Mouse (Mus musculus): ENCODE measurements around the gene Oaz2. TPM values are rescaled to one million over a fixed set of nuclear protein-coding genes. Genes with fewer than 3 reads are reported as not detected.

Gene Oaz2
- 210 and 223 TPM in 2 replicates for polyA plus RNA-seq (2014; fragmentation: Nextera tagmentation; extraction: Ambion mirVana)

DNA sequence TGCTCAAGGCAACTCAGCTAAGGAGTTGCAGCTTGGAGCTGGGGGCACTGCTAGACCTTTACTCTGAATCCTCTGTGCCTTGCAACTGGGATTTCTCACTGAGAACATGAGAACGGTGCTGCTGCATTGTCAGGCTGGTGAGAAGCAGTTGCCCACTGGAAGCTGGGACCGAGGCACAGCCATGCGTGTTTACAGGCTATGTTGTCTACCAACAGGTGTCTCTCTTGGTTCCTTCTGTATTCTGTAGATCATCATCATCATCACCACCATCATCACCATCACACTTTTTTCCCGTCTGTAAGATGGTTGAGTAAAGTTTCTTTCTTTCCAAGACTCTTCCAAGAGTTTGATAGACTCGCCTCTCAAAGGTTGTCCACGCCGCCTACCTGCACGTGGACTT, at the start of gene Oaz2:
TSS of gene Oaz2 (plus strand) at position 301 of the 400 bp plus-strand sequence.
- peaks cover 10 to 15% of the 10 kb centered on the region in 2 experiments for H3K4me1 ChIP-seq (ENCODE audit: control insufficient read depth in 2 of 2, insufficient read depth in 2 of 2, low read length in 2 of 2)
- H3K9ac ChIP-seq (ENCODE audit: low read length) = no peak within 1 kb of the TSS
- ATAC-seq (ENCODE audit: insufficient number of reproducible peaks, insufficient read depth, low FRiP score, low read depth) = no peak
- H3K4me3 ChIP-seq (ENCODE audit: control insufficient read depth in 1 of 2, insufficient read depth in 1 of 2, low read depth in 1 of 2, low read length in 2 of 2) = no peak within 1 kb of the TSS
- H3K36me3 ChIP-seq (ENCODE audit: control insufficient read depth, insufficient read depth, low read length) = no peaks in the 10 kb centered on the region
- no peak within 1 kb of the TSS for H3K4me2 ChIP-seq (ENCODE audit: low read length)
- H3K27me3 ChIP-seq (ENCODE audit: control insufficient read depth, insufficient read depth, low read length) = no peaks in the 10 kb centered on the region
- H3K27ac ChIP-seq (replicated peaks in 1 of 2; ENCODE audit: control insufficient read depth in 1 of 2, insufficient read depth in 1 of 2, low read depth in 2 of 2, low read length in 2 of 2) = no peak within 1 kb of the TSS
- no peaks in the 10 kb centered on the region for H3K9me3 ChIP-seq (ENCODE audit: control insufficient read depth, low read length)
- WGBS = 92% methylated on average over 8 of the region's 8 CpGs

- WGBS = 63% methylated on average over 3 of the region's 3 CpGs
- no peak overlapping the region for H3K9ac ChIP-seq (ENCODE audit: low read length)
- no peak overlapping the region for H3K4me3 ChIP-seq (ENCODE audit: control insufficient read depth in 1 of 2, insufficient read depth in 1 of 2, low read depth in 1 of 2, low read length in 2 of 2)
- no peak overlapping the region for H3K27ac ChIP-seq (replicated peaks in 1 of 2; ENCODE audit: control insufficient read depth in 1 of 2, insufficient read depth in 1 of 2, low read depth in 2 of 2, low read length in 2 of 2)
- no peaks in the 10 kb centered on the region for H3K4me1 ChIP-seq (ENCODE audit: control insufficient read depth in 2 of 2, insufficient read depth in 2 of 2, low read length in 2 of 2)
- H3K36me3 ChIP-seq (ENCODE audit: control insufficient read depth, insufficient read depth, low read length) = no peaks in the 10 kb centered on the region
- no peaks in the 10 kb centered on the region for H3K27me3 ChIP-seq (ENCODE audit: control insufficient read depth, insufficient read depth, low read length)
- no peaks in the 10 kb centered on the region for H3K9me3 ChIP-seq (ENCODE audit: control insufficient read depth, low read length)
- ATAC-seq (ENCODE audit: insufficient number of reproducible peaks, insufficient read depth, low FRiP score, low read depth) = no peak
- H3K4me2 ChIP-seq (ENCODE audit: low read length) = no peak overlapping the region
Observed at GRCm38 (mm10) chr9:65619311-65619710, 48.5 kb upstream of the Oaz2 start.

- Histone ChIP-seq H3K36me3 (ENCODE audit: control insufficient read depth, insufficient read depth, low read length) (no peaks in the 10 kb centered on the region), H3K27ac (replicated peaks in 1 of 2; ENCODE audit: control insufficient read depth in 1 of 2, insufficient read depth in 1 of 2, low read depth in 2 of 2, low read length in 2 of 2) (no peak overlapping the region), H3K27me3 (ENCODE audit: control insufficient read depth, insufficient read depth, low read length) (no peaks in the 10 kb centered on the region), H3K4me1 (ENCODE audit: control insufficient read depth in 2 of 2, insufficient read depth in 2 of 2, low read length in 2 of 2) (no peaks in the 10 kb centered on the region), H3K4me3 (ENCODE audit: control insufficient read depth in 1 of 2, insufficient read depth in 1 of 2, low read depth in 1 of 2, low read length in 2 of 2) (no peak overlapping the region), H3K9me3 (ENCODE audit: control insufficient read depth, low read length) (no peaks in the 10 kb centered on the region), H3K4me2 (ENCODE audit: low read length) (no peak overlapping the region), H3K9ac (ENCODE audit: low read length) (no peak overlapping the region)
- no peak for ATAC-seq (ENCODE audit: insufficient number of reproducible peaks, insufficient read depth, low FRiP score, low read depth)
- 87% methylated on average over 4 of the region's 4 CpGs for WGBS
Observed at GRCm38 (mm10) chr9:65621196-65621595, 46.6 kb upstream of the Oaz2 start.

GRCm38 (mm10) chr9:65621666-65622065, 46.1 kb upstream of the Oaz2 start:
- H3K27me3 ChIP-seq (ENCODE audit: control insufficient read depth, insufficient read depth, low read length) = no peaks in the 10 kb centered on the region
- H3K27ac ChIP-seq (replicated peaks in 1 of 2; ENCODE audit: control insufficient read depth in 1 of 2, insufficient read depth in 1 of 2, low read depth in 2 of 2, low read length in 2 of 2) = no peak overlapping the region
- WGBS = 78% methylated on average over 2 of the region's 2 CpGs
- H3K4me3 ChIP-seq (ENCODE audit: control insufficient read depth in 1 of 2, insufficient read depth in 1 of 2, low read depth in 1 of 2, low read length in 2 of 2) = no peak overlapping the region
- H3K4me2 ChIP-seq (ENCODE audit: low read length) = no peak overlapping the region
- H3K9me3 ChIP-seq (ENCODE audit: control insufficient read depth, low read length) = no peaks in the 10 kb centered on the region
- H3K4me1 ChIP-seq (ENCODE audit: control insufficient read depth in 2 of 2, insufficient read depth in 2 of 2, low read length in 2 of 2) = no peaks in the 10 kb centered on the region
- no peaks in the 10 kb centered on the region for H3K36me3 ChIP-seq (ENCODE audit: control insufficient read depth, insufficient read depth, low read length)
- no peak overlapping the region for H3K9ac ChIP-seq (ENCODE audit: low read length)
- no peak for ATAC-seq (ENCODE audit: insufficient number of reproducible peaks, insufficient read depth, low FRiP score, low read depth)

- Histone ChIP-seq H3K9ac (ENCODE audit: low read length) (no peak overlapping the region), H3K27me3 (ENCODE audit: control insufficient read depth, insufficient read depth, low read length) (no peaks in the 10 kb centered on the region), H3K4me1 (ENCODE audit: control insufficient read depth in 2 of 2, insufficient read depth in 2 of 2, low read length in 2 of 2) (no peaks in the 10 kb centered on the region), H3K4me3 (ENCODE audit: control insufficient read depth in 1 of 2, insufficient read depth in 1 of 2, low read depth in 1 of 2, low read length in 2 of 2) (no peak overlapping the region), H3K9me3 (ENCODE audit: control insufficient read depth, low read length) (no peaks in the 10 kb centered on the region), H3K36me3 (ENCODE audit: control insufficient read depth, insufficient read depth, low read length) (no peaks in the 10 kb centered on the region), H3K27ac (replicated peaks in 1 of 2; ENCODE audit: control insufficient read depth in 1 of 2, insufficient read depth in 1 of 2, low read depth in 2 of 2, low read length in 2 of 2) (no peak overlapping the region), H3K4me2 (ENCODE audit: low read length) (no peak overlapping the region)
- 79% methylated on average over 5 of the region's 5 CpGs for WGBS
- no peak for ATAC-seq (ENCODE audit: insufficient number of reproducible peaks, insufficient read depth, low FRiP score, low read depth)
Observed at GRCm38 (mm10) chr9:65622826-65623225, 45.0 kb upstream of the Oaz2 start.

- Histone ChIP-seq H3K4me2 (ENCODE audit: low read length) (no peak overlapping the region), H3K9ac (ENCODE audit: low read length) (no peak overlapping the region), H3K27me3 (ENCODE audit: control insufficient read depth, insufficient read depth, low read length) (no peaks in the 10 kb centered on the region), H3K36me3 (ENCODE audit: control insufficient read depth, insufficient read depth, low read length) (no peaks in the 10 kb centered on the region), H3K4me1 (ENCODE audit: control insufficient read depth in 2 of 2, insufficient read depth in 2 of 2, low read length in 2 of 2) (peaks cover 2 to 5% of the 10 kb centered on the region in 2 experiments), H3K27ac (replicated peaks in 1 of 2; ENCODE audit: control insufficient read depth in 1 of 2, insufficient read depth in 1 of 2, low read depth in 2 of 2, low read length in 2 of 2) (no peak overlapping the region), H3K4me3 (ENCODE audit: control insufficient read depth in 1 of 2, insufficient read depth in 1 of 2, low read depth in 1 of 2, low read length in 2 of 2) (no peak overlapping the region), H3K9me3 (ENCODE audit: control insufficient read depth, low read length) (no peaks in the 10 kb centered on the region)
- no peak for ATAC-seq (ENCODE audit: insufficient number of reproducible peaks, insufficient read depth, low FRiP score, low read depth)
- 70% methylated on average over 2 of the region's 2 CpGs for WGBS
Observed at GRCm38 (mm10) chr9:65624266-65624665, 43.5 kb upstream of the Oaz2 start.

DNA sequence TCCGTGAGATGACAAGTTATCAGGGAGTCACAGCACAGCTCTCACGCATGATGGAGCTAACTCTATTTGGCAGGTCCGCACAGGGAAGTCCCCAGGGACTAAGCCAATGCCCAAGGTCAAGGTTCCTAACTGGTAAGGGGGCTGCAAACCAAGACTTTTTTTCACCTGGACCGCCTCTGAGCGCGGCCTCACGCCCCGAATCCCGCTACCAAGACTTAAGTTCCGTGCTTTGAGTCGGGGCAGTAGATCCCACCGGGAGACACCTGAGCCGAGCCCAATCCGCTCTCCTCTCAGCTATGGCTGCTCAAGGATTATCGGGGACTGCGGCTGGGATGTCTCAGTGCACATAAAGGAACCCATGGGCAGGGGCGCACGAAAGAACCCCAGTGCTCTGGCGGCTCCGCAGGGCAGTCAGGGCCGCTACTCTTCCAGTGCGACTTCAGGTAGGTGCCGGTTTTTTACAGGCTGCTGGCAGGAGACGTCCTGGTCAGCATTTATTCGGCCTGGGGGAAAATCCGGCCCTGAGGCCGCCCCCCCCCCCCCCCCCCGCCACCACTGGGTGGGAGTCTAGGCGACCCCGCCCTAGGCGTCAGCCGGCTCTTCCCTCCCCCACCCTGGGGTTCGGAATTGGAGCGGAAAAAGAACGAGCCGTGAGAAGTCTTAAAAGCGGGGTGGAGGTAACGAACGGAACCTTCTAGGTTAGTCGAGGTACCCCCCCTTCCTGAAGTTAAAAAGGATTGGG, 38.6 kb upstream of the Oaz2 start, which contains the start of gene Rbpms2:
TSS of gene Rbpms2 (plus strand) at position 624 of the 742 bp plus-strand sequence.
- Histone ChIP-seq H3K4me1 (ENCODE audit: control insufficient read depth in 2 of 2, insufficient read depth in 2 of 2, low read length in 2 of 2) (peaks cover 4 to 15% of the 10 kb centered on the region in 2 experiments), H3K4me2 (ENCODE audit: low read length) (peak within 1 kb of the TSS; percentile 80), H3K4me3 (ENCODE audit: control insufficient read depth in 1 of 2, insufficient read depth in 1 of 2, low read depth in 1 of 2, low read length in 2 of 2) (peak within 1 kb of the TSS; percentile 95 to 96), H3K36me3 (ENCODE audit: control insufficient read depth, insufficient read depth, low read length) (no peaks in the 10 kb centered on the region), H3K9ac (ENCODE audit: low read length) (peak within 1 kb of the TSS; percentile 99), H3K9me3 (ENCODE audit: control insufficient read depth, low read length) (no peaks in the 10 kb centered on the region), H3K27me3 (ENCODE audit: control insufficient read depth, insufficient read depth, low read length) (no peaks in the 10 kb centered on the region), H3K27ac (replicated peaks in 1 of 2; ENCODE audit: control insufficient read depth in 1 of 2, insufficient read depth in 1 of 2, low read depth in 2 of 2, low read length in 2 of 2) (peak within 1 kb of the TSS; percentile 94 to 96)
- 0 out of 2 replicates have a peak, but pooled peaks have one; percentile 15 for ATAC-seq (ENCODE audit: insufficient number of reproducible peaks, insufficient read depth, low FRiP score, low read depth)
- 2% methylated on average over 36 of the region's 40 CpGs for WGBS
